Mouse (Mus musculus): ENCODE results near the gene Trnp1.

Gene Trnp1

DNA sequence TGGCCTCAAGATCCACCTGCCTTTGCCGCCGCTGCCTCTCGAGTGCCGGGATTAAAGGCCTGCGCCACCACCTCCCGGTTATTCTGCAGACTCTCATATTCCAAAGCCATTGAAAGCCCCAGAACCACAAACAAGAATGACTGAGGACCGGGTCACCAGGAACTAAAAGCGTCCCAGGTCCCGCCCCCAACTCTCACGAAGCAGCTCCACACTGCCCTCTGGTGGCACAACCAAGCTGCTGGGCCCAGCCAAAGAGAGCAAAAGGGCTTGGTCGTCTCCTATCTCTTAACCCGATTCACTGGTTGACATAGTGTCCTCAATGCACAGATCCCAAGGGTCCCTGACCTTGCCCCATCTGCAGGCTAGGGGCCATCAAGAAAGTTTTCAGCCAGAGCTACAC lies 3.9 kb downstream of the Trnp1 start:
- DNase-seq (ENCODE audit: low spot score): peak; percentile 81

DNA sequence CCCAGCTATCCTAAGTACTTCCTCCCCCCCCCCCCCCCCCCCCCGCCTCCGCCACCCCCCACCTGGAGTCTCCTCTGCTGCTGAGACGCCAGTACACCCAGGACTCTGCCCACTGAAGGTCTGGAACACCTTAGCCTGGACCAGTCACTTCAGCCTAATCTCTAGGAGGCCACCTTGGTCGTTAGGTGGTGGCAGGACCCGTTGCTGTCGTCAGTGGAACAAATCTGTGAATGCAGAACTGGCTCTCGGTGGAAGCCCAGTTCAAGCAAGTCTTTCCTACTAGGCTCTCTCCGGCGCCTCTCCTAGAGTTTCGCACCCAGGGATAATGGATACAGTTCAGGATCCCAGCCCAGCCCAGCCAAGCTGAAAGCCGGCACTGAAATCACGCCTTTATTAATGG lies 4.5 kb downstream of the Trnp1 start:
- no peak for DNase-seq (ENCODE audit: low spot score)

DNA sequence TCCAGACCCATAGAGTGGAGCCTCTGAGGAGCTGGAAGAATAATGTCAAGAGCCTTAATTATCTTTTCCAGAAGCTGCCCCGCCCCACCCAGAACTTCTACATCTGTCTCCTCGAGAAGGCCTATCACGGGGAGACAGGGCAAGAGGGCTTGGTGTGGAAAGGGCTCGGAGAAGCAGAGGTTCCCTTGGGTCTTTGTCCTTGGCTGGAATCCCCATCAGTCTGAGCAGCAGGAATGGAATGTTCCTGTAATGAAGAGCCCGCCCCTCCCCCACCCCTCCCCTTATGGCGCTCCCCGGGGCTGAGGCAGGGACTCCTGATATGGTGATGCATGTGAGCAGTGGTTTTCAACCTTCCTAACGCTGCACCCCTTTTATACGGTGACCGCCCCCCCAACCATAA lies 6.5 kb downstream of the Trnp1 start:
- no peak for DNase-seq (ENCODE audit: low spot score)

DNA sequence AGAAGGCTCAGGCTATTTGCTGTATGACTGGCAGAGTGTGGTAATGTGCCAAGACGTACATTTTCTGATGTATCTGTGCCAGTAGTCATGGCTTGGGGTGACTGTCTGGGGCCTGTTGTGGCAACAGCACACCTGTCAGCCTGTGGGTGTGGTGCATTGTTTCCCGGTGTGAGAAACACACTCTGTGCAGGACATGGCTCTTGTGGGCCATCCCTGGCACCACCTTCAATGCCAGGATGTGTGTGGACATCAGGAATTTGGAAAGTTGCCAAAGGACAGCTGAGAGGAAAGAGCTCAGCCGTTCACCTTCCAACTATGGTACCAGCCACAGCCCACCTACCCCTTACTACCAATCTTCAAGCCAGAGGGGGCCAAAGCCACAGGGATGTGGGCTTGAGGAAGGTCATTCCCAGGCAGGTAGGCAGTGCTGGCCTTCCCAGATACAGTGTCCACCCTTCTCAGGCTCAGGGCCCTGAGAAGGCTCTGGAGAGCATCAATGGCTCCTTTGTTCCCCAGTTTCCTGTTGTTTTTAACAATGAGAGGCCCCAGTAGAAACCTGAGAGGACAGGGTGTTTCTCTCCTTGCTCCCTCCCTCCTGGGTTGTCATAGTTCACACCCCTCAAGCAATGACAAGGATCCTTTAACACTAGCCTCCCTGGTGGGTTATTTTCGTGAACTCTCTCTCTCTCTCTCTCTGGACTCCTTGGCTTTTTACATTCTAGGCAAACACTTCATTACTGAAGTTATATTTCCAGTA lies 8.7 kb downstream of the Trnp1 start:
- no peak for DNase-seq (ENCODE audit: low spot score)

DNA sequence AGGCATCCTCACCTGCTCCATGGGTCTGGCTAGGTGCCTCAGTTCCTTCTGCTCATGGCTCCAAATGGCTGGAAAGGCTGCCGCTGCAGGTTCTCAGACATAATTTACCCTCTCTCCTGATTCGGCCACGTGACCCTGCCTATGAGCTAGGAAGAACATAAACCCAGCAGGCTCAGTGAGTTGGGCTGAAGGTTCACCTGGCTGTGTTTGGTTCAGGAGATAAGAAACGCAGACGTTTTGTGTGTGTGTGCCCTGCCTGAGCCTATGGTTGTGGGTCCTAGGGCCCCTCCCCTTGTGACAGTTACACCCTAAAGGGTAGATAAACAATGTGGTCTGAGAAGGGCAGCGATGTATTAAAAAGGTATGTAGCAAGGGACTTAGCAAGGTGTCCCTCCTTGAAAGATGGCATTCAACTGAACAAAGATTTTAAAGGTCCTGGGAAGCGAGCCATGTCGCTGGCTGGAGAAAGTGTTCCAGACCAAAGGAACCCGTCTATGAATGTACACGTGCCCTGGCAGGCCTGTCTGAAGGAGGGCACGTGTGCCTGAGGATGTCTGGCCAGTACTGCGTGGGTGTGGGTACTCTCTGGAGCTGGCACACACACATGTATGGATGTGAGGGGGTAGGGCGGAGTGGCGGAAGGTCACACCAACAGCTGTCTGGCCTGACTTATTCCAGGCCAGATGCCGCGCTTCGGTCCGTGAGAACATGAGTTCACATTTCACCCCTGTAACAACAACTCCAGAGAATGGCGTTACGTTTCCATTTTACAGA lies 9.5 kb downstream of the Trnp1 start:
- DNase-seq (ENCODE audit: low spot score): no peak

DNA sequence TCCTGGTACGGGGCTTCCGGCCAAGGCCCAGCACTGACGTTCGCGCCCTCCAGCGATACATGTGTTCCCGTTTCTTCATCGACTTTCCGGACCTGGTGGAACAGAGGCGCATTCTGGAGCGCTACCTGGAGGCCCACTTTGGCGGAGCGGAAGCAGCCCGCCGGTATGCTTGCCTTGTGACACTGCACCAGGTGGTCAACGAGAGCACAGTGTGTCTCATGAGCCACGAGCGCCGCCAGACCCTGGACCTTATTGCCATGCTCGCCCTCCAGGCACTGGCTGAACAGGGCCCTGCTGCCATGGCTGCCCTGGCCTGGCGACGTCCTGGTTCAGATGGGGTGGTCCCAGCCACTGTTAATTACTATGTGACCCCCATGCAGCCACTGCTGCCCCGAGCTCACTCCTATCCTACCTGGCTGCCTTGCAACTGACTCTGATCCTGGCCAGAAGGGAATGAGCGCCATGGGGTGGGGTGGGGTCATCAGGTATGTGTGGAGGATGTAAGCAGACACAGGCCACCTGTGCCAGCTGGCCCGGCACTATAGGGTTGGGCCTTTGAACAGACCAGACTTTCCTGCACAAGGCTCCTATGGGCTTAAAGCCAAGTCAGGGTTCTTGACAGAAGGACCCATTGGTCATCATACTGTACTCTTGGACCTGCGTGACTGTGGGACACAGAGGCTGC lies 11.5 kb downstream of the Trnp1 start:
- DNase-seq (ENCODE audit: low spot score): no peak

DNA sequence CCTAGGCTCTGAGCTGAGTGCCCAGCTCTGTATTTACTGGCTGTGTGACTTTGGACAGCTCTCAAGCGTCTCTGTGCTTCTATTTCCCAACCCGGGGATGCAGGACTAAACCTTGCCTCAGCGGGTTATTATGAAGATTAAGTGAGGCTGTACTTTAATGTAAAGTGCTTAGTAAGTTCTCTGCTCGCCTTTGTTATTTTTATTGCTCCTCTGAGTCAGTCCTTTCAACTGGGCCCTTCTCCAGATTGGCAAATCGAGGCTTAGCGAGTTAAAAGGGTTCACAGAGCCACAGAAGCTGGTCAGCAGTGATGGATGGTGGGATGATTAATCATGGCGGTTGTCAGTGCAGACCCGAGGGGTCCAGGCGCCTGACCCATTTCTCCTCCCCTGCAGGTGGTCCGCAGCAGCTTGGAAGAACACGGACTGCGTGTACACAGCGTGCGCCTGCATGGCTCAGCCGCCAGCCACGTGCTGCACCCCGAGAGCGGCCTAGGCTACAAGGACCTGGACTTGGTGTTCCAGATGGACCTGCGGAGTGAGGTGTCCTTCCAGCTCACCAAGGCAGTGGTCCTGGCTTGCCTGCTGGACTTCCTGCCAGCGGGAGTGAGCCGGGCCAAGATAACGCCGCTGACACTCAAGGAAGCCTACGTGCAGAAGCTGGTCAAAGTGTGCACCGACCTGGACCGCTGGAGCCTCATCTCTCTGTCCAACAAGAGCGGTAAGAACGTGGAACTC lies 12.5 kb downstream of the Trnp1 start:
- no peak for DNase-seq (ENCODE audit: low spot score)

DNA sequence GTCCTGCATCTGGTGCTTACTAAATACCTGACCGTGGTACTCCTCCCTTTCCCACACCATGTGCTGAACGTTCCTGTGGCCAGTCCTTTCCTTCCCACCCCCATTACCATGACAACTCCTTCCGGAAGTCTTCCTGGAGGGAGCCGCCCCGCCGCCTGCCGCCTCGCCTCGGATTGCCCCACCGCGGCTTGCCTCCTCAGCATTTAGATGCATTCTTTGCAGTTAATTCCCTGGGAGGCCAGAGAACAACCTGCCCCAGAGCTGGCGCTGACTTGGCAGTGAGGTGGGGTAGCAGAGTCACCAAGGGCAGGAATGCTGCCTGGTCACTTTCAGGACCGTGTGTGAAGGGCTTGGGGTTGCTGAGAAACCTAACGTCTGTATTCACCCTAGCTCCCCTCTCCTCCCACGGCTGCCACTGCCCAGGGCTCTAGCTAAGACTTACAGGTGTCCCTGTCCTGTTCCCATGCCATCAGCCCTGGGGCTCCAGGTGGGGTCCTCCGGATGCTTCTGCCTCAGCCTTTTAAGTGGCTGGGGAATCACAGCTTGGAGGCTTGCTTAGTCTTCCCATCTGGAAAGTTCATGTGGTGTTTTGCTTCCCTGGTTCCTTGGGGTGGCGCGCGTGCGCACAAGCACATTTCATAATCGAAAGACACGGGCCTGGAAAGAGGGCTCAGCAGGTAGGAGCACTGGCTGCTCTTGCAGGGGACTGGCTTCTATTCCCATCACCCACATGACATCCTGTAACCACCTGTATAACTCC lies 13.9 kb downstream of the Trnp1 start:
- peak; percentile 26 for DNase-seq (ENCODE audit: low spot score)

DNA sequence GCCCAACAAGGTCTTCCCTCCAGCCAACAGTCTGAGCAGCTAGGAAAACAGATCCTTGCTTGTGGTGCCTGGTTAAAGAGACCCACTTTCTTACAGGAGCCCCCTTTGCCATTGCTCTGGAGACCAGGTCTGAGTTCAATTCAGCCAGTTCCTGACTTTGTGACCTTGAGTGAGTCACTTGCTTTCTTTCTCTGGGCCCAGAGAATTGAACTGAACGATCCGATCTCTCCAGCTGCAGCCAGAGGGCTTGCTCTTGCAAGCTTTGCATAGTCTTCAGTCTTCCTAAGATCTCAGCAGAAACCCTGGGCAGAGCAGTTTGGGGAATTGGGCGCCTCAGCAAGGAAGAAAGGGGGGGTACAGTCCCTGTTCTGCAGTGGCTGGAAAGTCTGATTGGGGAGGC lies 15.9 kb downstream of the Trnp1 start:
- DNase-seq (ENCODE audit: low spot score): no peak

DNA sequence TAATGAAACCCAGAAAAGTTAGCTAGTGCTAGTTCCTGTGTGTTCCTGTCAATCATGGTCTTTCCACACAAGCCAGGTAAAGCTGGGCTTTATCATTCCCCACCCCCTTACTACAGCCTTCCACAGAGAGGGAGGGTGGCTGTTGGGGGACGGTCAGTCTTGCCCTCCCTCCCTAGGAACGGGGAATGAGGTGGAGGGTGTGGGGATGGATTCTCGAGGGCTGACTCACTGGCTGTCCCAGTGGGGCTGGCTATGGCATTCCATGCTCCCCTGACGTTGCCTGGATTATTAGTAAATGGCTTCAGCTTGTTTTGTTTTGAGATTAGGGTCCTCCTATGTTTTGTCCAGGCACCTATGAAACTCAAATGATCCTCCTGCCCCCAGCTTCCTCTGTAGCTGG lies 16.9 kb downstream of the Trnp1 start:
- DNase-seq (ENCODE audit: low spot score): no peak

DNA sequence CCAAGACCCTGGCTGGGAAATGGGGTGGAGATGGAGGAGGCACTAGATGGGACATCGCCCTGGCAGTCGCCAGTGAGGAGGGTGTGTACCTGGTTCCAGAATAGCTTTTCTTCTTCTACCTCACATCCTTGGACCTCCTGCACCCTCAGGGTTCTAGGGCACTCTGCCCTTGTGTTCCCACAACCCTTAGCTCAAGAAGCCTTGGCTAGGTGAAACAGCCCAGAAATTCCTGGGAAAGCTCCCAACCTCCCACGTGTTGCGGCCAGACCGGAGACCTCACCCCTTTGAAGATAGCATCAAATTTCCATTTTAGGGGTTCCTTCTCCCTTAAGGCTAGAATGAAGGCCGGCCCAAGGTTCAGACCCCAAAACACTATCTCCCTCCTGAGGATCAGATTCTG lies 17.6 kb downstream of the Trnp1 start:
- no peak for DNase-seq (ENCODE audit: low spot score)

DNA sequence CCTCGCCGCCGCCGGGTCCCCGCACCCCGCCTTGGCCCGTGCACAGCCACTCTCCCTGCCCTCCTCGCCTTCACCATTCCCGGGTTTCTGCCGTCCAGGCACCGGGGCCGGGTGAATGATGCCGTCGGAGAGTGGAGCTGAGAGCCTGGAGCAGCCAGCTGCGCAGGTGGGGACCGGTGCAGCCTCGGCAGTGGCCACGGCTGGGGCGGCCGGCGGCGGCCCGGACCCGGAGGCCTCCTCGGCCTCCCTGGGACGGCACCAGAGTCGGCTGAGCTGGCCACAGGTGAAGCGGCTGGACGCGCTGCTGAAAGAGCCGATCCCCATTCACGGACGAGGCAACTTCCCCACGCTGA lies 18.2 kb downstream of the Trnp1 start:
- no peak for DNase-seq (ENCODE audit: low spot score)

DNA sequence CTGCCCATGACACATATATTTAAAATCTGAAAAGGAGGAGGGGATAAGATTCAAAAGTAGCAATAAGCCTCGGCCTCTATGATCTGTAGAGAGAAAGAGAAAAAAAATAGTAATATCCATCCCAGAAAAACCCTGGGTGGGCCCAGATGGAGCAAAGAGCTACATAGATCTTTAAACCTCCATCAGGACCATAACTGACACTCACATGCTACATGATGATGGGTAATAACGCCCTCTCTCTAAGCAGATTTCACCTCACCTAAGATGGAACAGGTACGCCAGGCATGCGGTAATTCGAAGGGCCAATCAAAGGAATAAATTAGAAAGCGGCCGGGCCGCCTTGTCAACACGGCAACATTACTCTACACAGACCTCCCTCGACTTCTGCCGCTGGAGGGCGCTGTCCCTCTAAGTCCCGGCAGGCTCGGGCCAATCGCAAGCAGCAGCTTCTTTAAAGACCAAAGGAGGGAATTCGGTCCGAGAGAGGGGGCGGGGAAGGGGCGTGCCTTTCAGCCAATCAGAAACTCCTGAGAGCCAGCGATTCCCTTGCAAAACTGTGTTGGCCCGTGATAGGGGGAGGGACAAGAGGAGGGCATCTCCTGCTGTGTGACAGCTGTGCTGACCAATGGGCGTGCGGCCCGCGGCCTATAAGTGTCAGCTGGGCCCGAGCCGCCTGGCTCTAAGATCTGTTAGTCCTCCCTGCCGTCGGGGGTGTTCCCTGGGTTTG lies 18.7 kb downstream of the Trnp1 start, which contains the start of gene Tent5b:
Tent5b (plus strand) TSS at position 675 of the 727 bp plus-strand sequence.
- peak; percentile 97 for DNase-seq (ENCODE audit: low spot score)

DNA sequence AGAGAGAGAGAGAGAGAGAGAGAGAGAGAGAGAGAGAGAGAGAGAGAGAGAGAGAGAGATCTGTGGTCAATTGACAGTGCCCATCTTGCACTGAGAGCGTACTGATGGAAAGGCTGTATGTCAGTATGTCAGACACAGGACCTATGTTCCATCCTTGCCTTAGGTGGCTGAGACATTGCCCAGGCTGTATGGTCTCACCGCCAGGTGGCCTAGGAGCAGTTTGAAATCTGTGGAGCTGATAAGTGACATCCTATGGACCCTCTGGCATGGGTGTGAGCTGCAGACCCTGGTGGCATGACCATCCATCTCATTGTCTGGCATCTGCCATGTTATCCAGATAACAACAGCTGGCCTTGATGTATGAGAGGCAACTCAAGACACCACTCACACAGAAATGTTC lies 24.5 kb downstream of the Trnp1 start:
- DNase-seq (ENCODE audit: low spot score): no peak

DNA sequence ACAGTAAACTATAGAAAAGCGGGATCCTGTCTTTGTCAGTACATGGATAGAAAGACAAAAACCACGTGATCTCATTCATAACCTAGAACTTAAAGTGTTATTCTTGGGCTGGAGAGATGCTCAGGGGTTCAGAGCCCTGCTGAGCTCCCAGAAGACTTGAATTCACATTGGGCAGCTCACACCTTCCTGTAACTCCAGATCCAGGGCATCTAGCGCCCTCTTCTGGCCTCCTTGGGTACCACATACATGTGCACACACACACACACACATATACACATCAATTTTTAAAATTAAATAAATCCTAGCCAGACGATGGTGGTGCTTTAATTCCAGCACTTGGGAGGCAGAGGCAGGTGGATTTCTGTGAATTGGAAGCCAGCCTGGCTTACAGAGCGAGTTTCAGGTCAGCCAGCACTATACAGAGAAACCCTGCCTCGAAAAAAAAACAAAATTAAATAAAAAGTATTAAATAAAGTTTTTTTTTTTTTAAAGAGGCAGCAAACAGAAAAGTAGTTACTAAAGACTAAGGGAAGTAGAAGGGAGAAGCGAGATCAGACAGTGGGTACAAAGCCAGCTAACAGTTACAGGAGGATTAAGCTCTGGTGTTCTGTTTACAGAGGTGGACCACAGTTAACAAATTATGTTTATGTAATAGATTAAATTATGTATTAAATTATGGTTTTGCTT lies 27.1 kb downstream of the Trnp1 start:
- no peak for DNase-seq (ENCODE audit: low spot score)

DNA sequence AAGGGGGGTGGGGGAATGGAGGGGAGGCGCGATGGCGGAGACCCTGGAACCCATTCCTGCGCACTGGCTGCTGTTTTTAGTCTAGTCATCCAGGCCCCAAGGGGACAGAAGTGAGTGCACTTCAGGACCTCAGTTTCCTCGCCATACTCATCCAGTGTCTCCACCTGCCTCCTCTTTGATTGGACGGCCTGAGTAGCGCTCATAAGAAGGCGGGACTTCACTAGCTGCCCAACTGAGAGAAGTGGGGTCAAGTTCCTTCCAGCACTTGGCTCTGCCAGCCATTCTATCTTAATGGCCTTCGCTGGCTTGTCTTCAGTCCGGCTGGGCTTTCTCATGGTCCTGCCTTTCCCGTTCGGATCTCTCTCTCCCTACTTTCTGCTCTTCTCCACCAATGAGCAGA lies 29.2 kb downstream of the Trnp1 start:
- no peak for DNase-seq (ENCODE audit: low spot score)

DNA sequence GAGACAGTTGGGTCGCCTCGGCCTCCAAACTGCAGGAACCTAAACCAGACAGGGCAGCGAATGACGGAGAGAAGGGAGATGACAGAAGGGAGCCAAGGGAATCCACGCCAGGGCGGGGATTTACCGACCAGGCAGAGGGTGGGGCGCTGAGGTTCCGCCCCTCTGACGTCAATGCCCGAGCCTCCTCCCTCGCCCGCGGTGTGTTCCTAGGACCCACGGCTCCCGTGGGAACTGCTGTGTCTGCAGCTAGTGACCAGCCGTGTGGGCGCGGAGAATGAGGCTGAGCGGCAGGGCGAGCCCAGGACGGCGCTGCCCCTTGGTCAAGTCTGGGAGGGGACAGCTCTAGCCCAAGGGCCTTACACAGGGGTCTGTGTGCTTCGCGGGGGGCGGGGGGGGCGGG lies 30.3 kb downstream of the Trnp1 start:
- DNase-seq (ENCODE audit: low spot score): peak; percentile 69

DNA sequence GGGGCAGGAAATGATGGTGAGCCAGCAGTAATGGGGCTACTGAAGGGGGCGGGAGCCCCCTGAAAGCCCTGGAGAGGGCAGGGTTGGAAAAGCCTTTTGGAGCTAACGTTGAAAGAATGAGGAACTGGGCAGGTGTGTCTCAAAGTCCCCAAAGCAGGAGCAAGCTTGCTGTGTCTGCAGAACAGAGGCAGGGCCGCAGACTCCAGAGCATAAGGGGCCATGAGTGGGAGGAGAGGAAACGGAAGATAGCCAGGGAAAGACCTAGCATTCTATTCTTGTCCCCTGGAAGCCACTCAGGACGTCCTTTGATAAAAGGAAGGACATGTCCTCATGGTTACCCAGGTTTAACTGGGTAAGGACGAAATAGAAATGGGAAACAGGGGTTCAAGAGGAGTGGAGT lies 35.2 kb downstream of the Trnp1 start:
- DNase-seq (ENCODE audit: low spot score): no peak

DNA sequence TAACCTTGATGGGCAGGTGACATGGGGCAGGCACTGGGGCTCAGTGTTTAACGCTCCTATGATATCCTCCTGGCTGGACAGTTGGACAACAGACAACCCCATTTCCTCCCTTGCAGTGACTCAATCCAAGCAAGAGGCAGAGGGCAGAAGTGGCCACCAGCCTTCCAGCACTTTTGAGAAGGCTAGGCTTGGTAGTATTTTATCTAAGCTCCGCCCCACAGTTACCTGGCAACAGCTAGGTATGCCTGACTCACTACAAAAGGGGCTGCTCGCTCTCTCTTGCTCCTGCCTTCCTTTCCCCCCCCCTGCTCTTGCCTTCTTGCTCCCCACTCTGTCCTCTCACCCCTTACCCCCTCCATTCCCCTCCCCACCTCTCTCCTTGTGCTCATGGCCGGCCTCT lies 37.0 kb downstream of the Trnp1 start:
- DNase-seq (ENCODE audit: low spot score): peak; percentile 45

DNA sequence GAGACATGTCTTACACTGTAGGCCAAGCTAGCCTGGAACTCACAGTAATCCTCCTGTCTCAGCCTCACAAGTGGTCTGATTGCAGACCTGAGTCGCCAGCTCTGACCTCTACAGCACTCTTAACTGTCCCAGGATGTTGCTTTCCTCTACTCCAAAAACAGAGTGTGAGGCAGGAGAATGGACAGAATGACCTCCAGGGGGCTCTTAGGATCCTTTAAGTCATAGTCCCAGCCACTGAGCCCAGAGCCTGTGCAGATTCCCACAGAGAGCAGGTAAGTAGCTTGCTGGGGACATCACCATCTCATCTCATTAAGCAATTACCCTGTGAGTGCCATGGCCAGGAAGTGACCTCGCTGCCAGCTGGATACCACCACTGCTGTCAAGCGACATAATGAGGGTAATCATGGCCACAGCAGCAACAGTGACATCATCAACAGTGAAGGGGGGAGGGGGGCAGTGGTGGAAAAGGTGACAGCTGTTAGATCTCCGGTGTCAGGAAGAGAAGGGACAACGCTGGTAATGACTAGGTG lies 37.5 kb downstream of the Trnp1 start:
- DNase-seq (ENCODE audit: low spot score): no peak
